Mouse (Mus musculus): ENCODE results near the gene Zfp219. TPM values are rescaled to one million over a fixed set of nuclear protein-coding genes. Genes with fewer than 3 reads are reported as not detected.

Zfp219 gene
- polyA plus RNA-seq, 1 experiment: 65.7 TPM

DNA sequence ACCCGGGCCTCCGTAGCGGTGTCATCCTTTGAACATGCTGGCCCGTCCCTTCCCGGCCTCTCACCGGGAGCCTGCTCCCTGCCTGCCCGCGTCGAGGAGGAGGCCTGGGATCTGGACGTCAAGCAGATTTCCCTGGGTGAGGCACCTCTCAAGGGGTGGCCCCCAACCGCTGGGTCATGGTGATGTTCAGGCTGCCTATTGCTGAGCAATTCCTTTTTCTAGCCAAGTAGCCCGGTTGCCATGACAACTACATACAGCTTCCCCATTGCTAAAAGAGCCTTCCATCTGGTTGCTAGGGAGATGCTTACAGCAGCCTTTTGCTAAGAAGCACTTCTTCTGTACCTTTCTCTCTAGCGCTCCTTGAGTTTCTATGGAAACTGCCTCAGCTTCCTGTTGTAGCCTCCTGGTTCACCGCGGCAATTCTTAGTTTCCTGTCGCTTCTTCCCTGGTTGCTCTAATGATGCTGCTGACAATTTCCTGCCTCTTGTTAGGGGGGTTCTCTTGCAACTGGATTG lies 16.5 kb downstream of the Zfp219 start:
- no peak for DNase-seq (ENCODE audit: low read depth)

- no peak for DNase-seq (ENCODE audit: low read depth)
Measured at GRCm38 (mm10) chr14:51997483-51997882, 23.1 kb downstream of the Zfp219 start.

GRCm38 (mm10) chr14:51996866-51997265 lies 23.7 kb downstream of the Zfp219 start:
- no peak for DNase-seq (ENCODE audit: low read depth)

- no peak for DNase-seq (ENCODE audit: low read depth)
Measured at GRCm38 (mm10) chr14:51996231-51996841, 24.2 kb downstream of the Zfp219 start.

DNA sequence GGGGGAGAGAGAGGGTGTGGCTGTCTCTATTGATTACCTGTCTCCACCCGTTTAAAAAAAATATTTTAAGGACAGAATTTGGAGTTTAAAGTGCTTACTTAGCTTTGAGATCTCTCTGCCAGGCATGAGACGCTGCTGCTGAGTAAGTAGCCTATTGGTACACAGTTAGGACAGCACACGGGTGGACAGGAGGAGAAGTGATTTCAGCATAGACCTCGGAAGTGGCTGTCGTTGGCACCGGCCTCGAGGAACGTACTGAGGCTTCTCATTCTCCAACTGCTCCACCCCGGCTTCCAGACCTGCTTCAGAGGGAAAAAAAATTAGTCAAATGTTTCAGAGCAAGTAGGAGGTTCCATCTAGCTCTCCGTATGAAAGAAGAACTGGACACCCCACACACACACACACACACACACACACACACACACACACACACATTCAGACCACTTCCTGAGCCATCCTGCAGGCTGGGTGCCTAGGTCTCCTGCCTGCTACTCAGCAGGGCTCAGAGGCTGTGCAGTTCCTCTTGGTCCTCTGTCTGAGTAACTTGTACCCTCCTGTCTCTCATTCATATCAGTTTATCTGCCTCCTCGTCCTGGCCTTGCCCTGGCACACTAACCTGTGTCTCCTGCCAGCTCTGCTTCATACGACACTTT lies 25.2 kb downstream of the Zfp219 start:
- no peak for DNase-seq (ENCODE audit: low read depth)

DNA sequence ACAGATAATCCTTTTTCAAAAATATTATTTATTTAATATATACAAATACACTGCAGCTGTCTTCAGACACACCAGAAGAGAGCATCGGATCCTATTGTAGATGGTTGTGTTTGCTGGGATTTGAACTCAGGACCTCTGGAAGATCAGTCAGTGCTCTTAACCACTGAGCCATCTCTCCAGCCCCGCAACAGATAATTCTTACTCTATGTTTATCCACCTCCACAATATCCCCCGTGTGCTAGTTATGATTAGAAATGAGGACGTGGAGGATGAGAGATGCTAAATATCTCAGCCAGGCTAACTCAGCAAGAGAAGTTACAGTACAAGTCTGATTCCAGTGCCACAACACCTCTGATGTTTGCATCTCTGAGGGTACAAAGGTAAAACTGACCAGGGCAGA lies 26.1 kb downstream of the Zfp219 start:
- no peak for DNase-seq (ENCODE audit: low read depth)

- no peak for DNase-seq (ENCODE audit: low read depth)
Measured at GRCm38 (mm10) chr14:51989461-51989970, 31.0 kb downstream of the Zfp219 start.

DNA sequence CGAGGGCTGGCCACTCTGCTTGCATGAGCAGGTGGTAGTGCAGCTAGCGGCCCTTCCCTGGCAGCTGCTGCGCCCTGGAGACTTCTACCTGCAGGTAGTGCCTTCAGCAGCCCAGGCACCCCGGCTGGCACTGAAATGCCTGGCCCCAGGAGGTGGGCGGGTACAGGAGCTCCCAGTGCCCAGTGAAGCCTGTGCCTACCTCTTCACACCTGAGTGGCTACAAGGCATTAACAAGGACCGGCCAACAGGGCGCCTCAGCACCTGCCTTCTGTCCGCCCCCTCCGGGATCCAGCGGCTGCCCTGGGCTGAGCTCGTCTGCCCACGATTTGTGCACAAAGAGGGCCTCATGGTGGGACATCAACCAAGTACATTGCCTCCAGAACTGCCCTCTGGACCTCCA lies 31.8 kb downstream of the Zfp219 start:
- DNase-seq (ENCODE audit: low read depth): no peak

- no peak for DNase-seq (ENCODE audit: low read depth)
Measured at GRCm38 (mm10) chr14:51987177-51987576, 33.4 kb downstream of the Zfp219 start.

DNA sequence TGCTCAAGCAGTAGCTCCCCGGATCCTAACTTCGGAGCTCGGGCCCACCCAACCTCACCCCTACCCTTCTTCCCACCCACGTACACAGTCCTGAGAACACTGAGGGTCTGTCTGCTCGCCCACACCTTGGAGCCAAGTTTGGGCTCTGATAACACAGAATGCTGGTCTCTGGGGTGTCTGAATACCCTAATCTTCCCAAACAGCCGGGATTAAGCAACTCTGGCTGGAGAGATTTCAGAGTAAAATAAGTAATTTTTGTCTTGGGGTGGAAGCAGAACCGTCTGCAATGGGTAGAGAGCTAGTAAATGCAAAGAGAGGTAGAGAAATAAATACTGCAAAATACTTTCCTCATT lies 34.4 kb downstream of the Zfp219 start:
- DNase-seq (ENCODE audit: low read depth): no peak

GRCm38 (mm10) chr14:51985301-51986152 lies 35.0 kb downstream of the Zfp219 start:
- DNase-seq (ENCODE audit: low read depth): no peak

GRCm38 (mm10) chr14:51984247-51985231 lies 36.0 kb downstream of the Zfp219 start, which contains the start of gene Arhgef40:
TSS of gene Arhgef40 (plus strand) at chr14:51984719.
- no peak for DNase-seq (ENCODE audit: low read depth)

- no peak for DNase-seq (ENCODE audit: low read depth)
Measured at GRCm38 (mm10) chr14:51983855-51984246, 36.7 kb downstream of the Zfp219 start.

DNA sequence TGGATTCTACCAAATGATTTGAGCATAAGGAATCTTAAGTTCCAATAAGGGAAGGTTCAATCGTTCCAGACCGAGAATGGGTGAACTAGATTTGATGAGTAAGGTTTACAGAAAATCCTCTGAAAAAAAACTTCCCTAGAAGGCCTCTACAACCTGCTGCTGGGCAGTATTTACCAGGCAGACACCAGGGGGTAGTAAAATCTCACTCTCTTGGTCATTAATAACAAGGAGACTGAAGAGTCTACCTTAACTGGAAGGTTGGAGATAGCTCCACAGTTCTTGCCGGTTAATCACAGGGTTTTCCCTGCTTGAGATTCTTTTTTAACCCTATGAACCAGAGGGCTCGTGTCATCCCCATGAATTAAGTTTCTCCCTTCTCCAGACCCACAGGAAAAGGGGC lies 37.3 kb downstream of the Zfp219 start:
- no peak for DNase-seq (ENCODE audit: low read depth)

DNA sequence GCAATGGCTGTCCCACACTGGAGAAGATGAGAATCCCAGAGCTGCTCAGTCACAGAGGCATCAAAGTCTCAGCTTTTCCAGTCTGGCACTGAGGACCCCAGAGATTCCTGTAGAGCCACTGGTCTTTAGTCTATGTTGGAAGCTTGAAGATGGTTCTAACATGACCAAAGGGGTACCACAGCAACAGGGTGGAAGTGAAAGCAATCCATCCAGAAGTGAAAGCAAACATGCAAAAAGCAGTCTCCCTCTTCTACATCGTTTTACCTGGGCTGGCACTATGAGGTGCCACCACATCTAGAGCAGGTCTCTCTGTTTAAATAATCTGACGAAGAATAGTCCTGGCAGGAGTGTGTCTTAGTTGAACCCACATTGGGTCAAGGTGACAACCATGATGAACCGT lies 41.3 kb downstream of the Zfp219 start:
- no peak for DNase-seq (ENCODE audit: low read depth)

GRCm38 (mm10) chr14:51967400-51967799 lies 53.1 kb downstream of the Zfp219 start:
- DNase-seq (ENCODE audit: low read depth): no peak

- no peak for DNase-seq (ENCODE audit: low read depth)
Measured at GRCm38 (mm10) chr14:51960316-51960715, 60.2 kb downstream of the Zfp219 start.
